Mouse (Mus musculus) hindlimb bud, embryonic 11.5 days (tissue): ENCODE measurements around the gene Nol7.

Experiments used
- DNase-seq: peaks from one replicate; pipeline ENCODE4 v3.0.0-alpha.2; 2012; ENCODE audit warnings: low read depth, low spot score; ENCODE audit errors: extremely low spot score

Gene Nol7

GRCm38 (mm10) chr13:43398297-43399080, at the start of gene Nol7:
TSS of gene Nol7 (plus strand) at chr13:43398390.
- peak; percentile 62 for DNase-seq

GRCm38 (mm10) chr13:43349376-43349775, 48.8 kb upstream of the Nol7 start:
- no peak for DNase-seq

GRCm38 (mm10) chr13:43350489-43351169, 47.6 kb upstream of the Nol7 start:
- no peak for DNase-seq

GRCm38 (mm10) chr13:43353356-43353755, 44.8 kb upstream of the Nol7 start:
- DNase-seq = no peak

- DNase-seq = no peak
Measured at GRCm38 (mm10) chr13:43354362-43354761, 43.8 kb upstream of the Nol7 start.

- no peak for DNase-seq
Measured at GRCm38 (mm10) chr13:43356346-43357125, 41.7 kb upstream of the Nol7 start.

GRCm38 (mm10) chr13:43360534-43360933, 37.7 kb upstream of the Nol7 start:
- DNase-seq = no peak

GRCm38 (mm10) chr13:43362353-43362752, 35.8 kb upstream of the Nol7 start:
- no peak for DNase-seq

- peak; percentile 69 for DNase-seq
Measured at GRCm38 (mm10) chr13:43364985-43365824, 33.0 kb upstream of the Nol7 start, which contains the start of gene Sirt5. TSS of gene Sirt5 (plus strand) at chr13:43365496.

- DNase-seq = no peak
Measured at GRCm38 (mm10) chr13:43365825-43366184, 32.4 kb upstream of the Nol7 start.

- DNase-seq = no peak
Measured at GRCm38 (mm10) chr13:43370063-43370462, 28.1 kb upstream of the Nol7 start.

- DNase-seq = no peak
Measured at GRCm38 (mm10) chr13:43372892-43373291, 25.3 kb upstream of the Nol7 start.

- DNase-seq = no peak
Measured at GRCm38 (mm10) chr13:43374205-43374604, 24.0 kb upstream of the Nol7 start.

- no peak for DNase-seq
Measured at GRCm38 (mm10) chr13:43374918-43375432, 23.2 kb upstream of the Nol7 start.

- no peak for DNase-seq
Measured at GRCm38 (mm10) chr13:43379989-43380388, 18.2 kb upstream of the Nol7 start.

GRCm38 (mm10) chr13:43385321-43385720, 12.9 kb upstream of the Nol7 start:
- no peak for DNase-seq

- DNase-seq = no peak
Measured at GRCm38 (mm10) chr13:43397700-43398296, 392 bp upstream of the Nol7 start.

- no peak for DNase-seq
Measured at GRCm38 (mm10) chr13:43399576-43399975, 1.4 kb downstream of the Nol7 start.

- DNase-seq = no peak
Measured at GRCm38 (mm10) chr13:43412311-43412710, 14.1 kb downstream of the Nol7 start.

GRCm38 (mm10) chr13:43413611-43414010, 15.4 kb downstream of the Nol7 start:
- no peak for DNase-seq
